23 mouse cellular contexts compared by ENCODE assay signal in genomic region chr1:133431133-133431532, GRCm38 (mm10). TPM values are rescaled to one million over a fixed set of nuclear protein-coding genes. Genes with fewer than 3 reads are reported as not detected.
DNase-seq lines count a peak whose midpoint lies in the region; ATAC-seq and TF ChIP-seq lines count a peak whose summit lies in the region.
"Had no signal": no experiment of that assay in that cellular context is flagged by ENCODE, and none has a peak within 500 bp of the region (broad histone marks: within the 10 kb centered on the region; RNA-seq: fewer than 3 reads in every experiment).

No protein-coding gene starts in this region.

- H3K36me3 ChIP-seq in kidney, adult 2 months (ENCODE audit: control insufficient read depth, insufficient read depth, low read length), result no peaks in the 10 kb centered on the region
- H3K36me3 ChIP-seq in liver, embryonic 16.5 days (ENCODE audit: control insufficient read depth, insufficient read depth), result no peaks in the 10 kb centered on the region
- no peaks in the 10 kb centered on the region for H3K36me3 ChIP-seq in liver, embryonic 12.5 days
- H3K36me3 ChIP-seq in intestine, postnatal 0 days (ENCODE audit: control insufficient read depth, insufficient read depth), result no peaks in the 10 kb centered on the region
- H3K36me3 ChIP-seq: forebrain, embryonic 10.5 days; heart, embryonic 10.5 days; heart, embryonic 13.5 days had no signal

- no peaks in the 10 kb centered on the region for H3K27me3 ChIP-seq in kidney, adult 2 months (replicated peaks; ENCODE audit: control insufficient read depth, insufficient read depth, low read length)
- no peaks in the 10 kb centered on the region for H3K27me3 ChIP-seq in liver, embryonic 16.5 days (ENCODE audit: control insufficient read depth, insufficient read depth, low read depth, low read length)
- peaks cover 11% of the 10 kb centered on the region; the same call in 1 of the 2 replicates for H3K27me3 ChIP-seq in liver, embryonic 12.5 days (replicated peaks)
- no peaks in the 10 kb centered on the region for H3K27me3 ChIP-seq in intestine, postnatal 0 days (replicated peaks; ENCODE audit: control insufficient read depth, insufficient read depth, low read length)
- H3K27me3 ChIP-seq: forebrain, embryonic 13.5 days had no signal

- 40% methylated on average over 2 of the region's 2 CpGs for WGBS in kidney, adult 2 months
- WGBS in liver, embryonic 16.5 days (ENCODE audit: insufficient replicate concordance), result 58% methylated on average over 2 of the region's 2 CpGs
- 74% methylated on average over 2 of the region's 2 CpGs for WGBS in liver, embryonic 12.5 days (ENCODE audit: insufficient replicate concordance)
- WGBS in intestine, postnatal 0 days, result 39% methylated on average over 2 of the region's 2 CpGs

- no peak overlapping the region for H3K27ac ChIP-seq in kidney, adult 2 months (ENCODE audit: insufficient read depth, low read depth, low read length)
- no peak overlapping the region for H3K27ac ChIP-seq in liver, embryonic 16.5 days (ENCODE audit: low read length)
- no peak overlapping the region for H3K27ac ChIP-seq in liver, embryonic 12.5 days
- H3K27ac ChIP-seq in intestine, postnatal 0 days (ENCODE audit: low read depth, low read length), result no peak overlapping the region
- H3K27ac ChIP-seq: forebrain, embryonic 10.5 days; forebrain, embryonic 13.5 days; heart, adult 2 months; heart, embryonic 10.5 days; heart, embryonic 13.5 days; hindbrain, embryonic 14.5 days had no signal

- no peak overlapping the region for H3K9ac ChIP-seq in liver, embryonic 16.5 days (ENCODE audit: low read depth, low read length)
- H3K9ac ChIP-seq in liver, embryonic 12.5 days, result no peak overlapping the region
- no peak overlapping the region for H3K9ac ChIP-seq in intestine, postnatal 0 days (ENCODE audit: low read depth, low read length)
- H3K9ac ChIP-seq: forebrain, embryonic 13.5 days; heart, embryonic 13.5 days; hindbrain, embryonic 14.5 days had no signal

- TF ChIP-seq POLR2A in kidney, adult 2 months (IDR thresholded peaks at IDR 0.05; ENCODE audit: low read depth, low read length), result no peak

- H3K4me2 ChIP-seq in liver, embryonic 16.5 days (ENCODE audit: low read depth, low read length), result no peak overlapping the region
- H3K4me2 ChIP-seq in liver, embryonic 12.5 days, result no peak overlapping the region
- no peak overlapping the region for H3K4me2 ChIP-seq in intestine, postnatal 0 days (replicated peaks; ENCODE audit: low read depth)
- H3K4me2 ChIP-seq: forebrain, embryonic 13.5 days; heart, embryonic 13.5 days; hindbrain, embryonic 14.5 days had no signal

- H3K9me3 ChIP-seq in liver, embryonic 16.5 days (replicated peaks; ENCODE audit: control insufficient read depth, low read length), result 0 out of 2 replicates have a peak, but pooled peaks cover 3% of the 10 kb centered on the region
- H3K9me3 ChIP-seq in liver, embryonic 12.5 days (replicated peaks), result peaks cover 10% of the 10 kb centered on the region
- H3K9me3 ChIP-seq in intestine, postnatal 0 days (ENCODE audit: control insufficient read depth), result peaks cover 5% of the 10 kb centered on the region; the same call in 1 of the 2 replicates

- peak; percentile 59 for ATAC-seq in liver, embryonic 16.5 days (ENCODE audit: low read depth)
- no peak for ATAC-seq in liver, embryonic 12.5 days
- peak; percentile 64 for ATAC-seq in intestine, postnatal 0 days
- ATAC-seq: activated CD4-positive, CD25-positive, alpha-beta regulatory T cell, adult 4 months; forebrain, embryonic 13.5 days; forebrain, embryonic 16.5 days had no signal

- TF ChIP-seq CTCF in kidney, adult 2 months (conservative IDR thresholded peaks at IDR 0.05; ENCODE audit: insufficient read depth, insufficient read length, low read depth, low read length), result no peak
- TF ChIP-seq CTCF in intestine, postnatal 0 days (IDR thresholded peaks at IDR 0.05; ENCODE audit: low read depth), result no peak

- no peak overlapping the region for H3K4me3 ChIP-seq in kidney, adult 2 months (ENCODE audit: insufficient read depth, low read depth, low read length)
- H3K4me3 ChIP-seq in liver, embryonic 16.5 days (ENCODE audit: low read depth, low read length), result no peak overlapping the region
- no peak overlapping the region for H3K4me3 ChIP-seq in liver, embryonic 12.5 days
- H3K4me3 ChIP-seq in intestine, postnatal 0 days (ENCODE audit: low read depth, low read length), result no peak overlapping the region
- H3K4me3 ChIP-seq: forebrain, embryonic 10.5 days; forebrain, embryonic 13.5 days; heart, adult 2 months; heart, embryonic 10.5 days; heart, embryonic 13.5 days had no signal

- DNase-seq in kidney, adult 2 months, result peak; percentile 24
- DNase-seq in kidney, postnatal 25 days, result no peak
- DNase-seq in adrenal gland, postnatal 36 days, result no peak
- DNase-seq: adrenal gland, adult 8-10 months; adrenal gland, postnatal 25 days; cerebellum, adult 18-20 months; cerebellum, adult 9-10 months; cerebellum, postnatal 14 days; gastrocnemius, postnatal 10 days; gastrocnemius, postnatal 36 days; heart, adult 2 months; heart, postnatal 14 days; heart, postnatal 4 days had no signal

- H3K4me1 ChIP-seq in kidney, adult 2 months (ENCODE audit: control insufficient read depth, insufficient read depth, low read length), result no peaks in the 10 kb centered on the region
- no peaks in the 10 kb centered on the region for H3K4me1 ChIP-seq in liver, embryonic 16.5 days (ENCODE audit: control insufficient read depth, low read depth, low read length)
- 0 out of 2 replicates have a peak, but pooled peaks cover 7% of the 10 kb centered on the region for H3K4me1 ChIP-seq in liver, embryonic 12.5 days
- no peaks in the 10 kb centered on the region for H3K4me1 ChIP-seq in intestine, postnatal 0 days (replicated peaks; ENCODE audit: control insufficient read depth, insufficient read depth, low read length)

RNA-seq across cellular contexts. Expression of gene Sox13, which starts 7.0 kb away (rescaled TPM):
- 46.7 and 51.2 TPM in 2 replicates for polyA plus RNA-seq in kidney, adult 2 months (2012; rRNA removed)
- polyA plus RNA-seq in liver, embryonic 16.5 days (2015; fragmentation: Nextera tagmentation; extraction: Ambion mirVana), result 1.4 and 1.7 TPM in 2 replicates
- polyA plus RNA-seq in liver, embryonic 12.5 days (2016; fragmentation: Nextera tagmentation; extraction: Ambion mirVana), result 3.4 and 3.7 TPM in 2 replicates
- polyA plus RNA-seq in intestine, postnatal 0 days (2015; fragmentation: Nextera tagmentation; extraction: Ambion mirVana), result 12.3 and 12.6 TPM in 2 replicates
- 10 to 100 TPM; 12.6 to 17.5 TPM for total RNA-seq in adrenal gland, postnatal 36 days (2021)
- polyA plus RNA-seq: activated CD4-positive, CD25-positive, alpha-beta regulatory T cell, adult 4 months had no signal
